Mouse (Mus musculus) MN1 (cell line): ENCODE results near the gene Fsd1l.

Experiments
- DNase-seq: peaks from one replicate; pipeline ENCODE4 v3.0.0-alpha.2; 2016; ENCODE audit warnings: low spot score

Fsd1l gene

GRCm38 (mm10) chr4:53738956-53739616 is 107.8 kb downstream of the Fsd1l start:
- DNase-seq, result peak; percentile 51

GRCm38 (mm10) chr4:53749831-53750230 is 118.6 kb downstream of the Fsd1l start:
- no peak for DNase-seq

GRCm38 (mm10) chr4:53750391-53751120 is 119.3 kb downstream of the Fsd1l start:
- no peak for DNase-seq
